Mouse (Mus musculus) erythroblast, embryonic 14.5 days (primary cell): Measurements from ENCODE around the gene Bach2.

Experiments
- GATA1 ChIP-seq: IDR thresholded peaks from 2 replicates; pipeline ENCODE4 v1.6.1; 2012; ENCODE audit warnings: low read length, inconsistent platforms, mixed read lengths
- TAL1 ChIP-seq: IDR thresholded peaks from 3 replicates; pipeline ENCODE4 v1.6.1; 2012; ENCODE audit warnings: low read length, inconsistent platforms, mixed read lengths

DNA sequence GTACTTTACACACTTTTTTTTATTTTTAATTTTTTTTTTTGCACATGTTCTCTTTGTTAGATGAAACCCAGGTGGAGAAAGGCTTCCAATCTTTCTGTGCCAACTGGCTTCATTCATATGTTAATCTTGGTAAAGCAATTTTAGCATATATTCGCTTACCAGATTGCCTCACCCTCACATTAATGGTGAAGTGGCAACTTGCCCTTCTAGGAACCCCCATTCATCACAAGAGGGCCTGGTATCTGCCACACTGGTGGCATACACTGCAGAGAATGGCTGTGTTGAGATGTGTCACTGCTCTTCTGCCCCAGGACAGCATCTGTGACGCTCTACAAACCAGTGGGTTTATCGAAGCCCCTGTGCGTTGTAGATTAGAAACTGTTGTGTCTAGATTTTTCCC lies 183.8 kb downstream of the Bach2 start:
- TF ChIP-seq TAL1 (no peak), GATA1 (no peak)
